Mouse (Mus musculus) C2C12 (cell line): Measurements from ENCODE around the gene Tnp2. TPM values are rescaled to one million over a fixed set of nuclear protein-coding genes. Genes with fewer than 3 reads are reported as not detected.

Experiments
- H3K27me3 ChIP-seq: one replicate; pipeline ENCODE4 v1.6.1; 2011; ENCODE audit not compliant: control insufficient read depth, insufficient read depth, insufficient read length
- H3K36me3 ChIP-seq: one replicate; pipeline ENCODE4 v1.6.1; 2011; ENCODE audit not compliant: control insufficient read depth, insufficient read depth
- H3K4me3 ChIP-seq: one replicate; pipeline ENCODE4 v1.5.1; 2011; ENCODE audit warnings: mild to moderate bottlenecking, control low read depth; ENCODE audit not compliant: poor library complexity, insufficient read depth, severe bottlenecking
- H3K79me2 ChIP-seq: one replicate; pipeline ENCODE4 v1.6.1; 2011; ENCODE audit not compliant: control insufficient read depth, insufficient read depth
- H3K79me3 ChIP-seq: one replicate; pipeline ENCODE4 v1.6.1; 2011; ENCODE audit warnings: low read depth, control low read depth
- H3ac ChIP-seq: one replicate; pipeline ENCODE3; 2011; ENCODE audit warnings: low read depth; ENCODE audit not compliant: control insufficient read depth, insufficient read length
- CEBPB ChIP-seq: IDR thresholded peaks from one replicate; pipeline ENCODE4 v1.6.1; 2011; ENCODE audit warnings: low read depth, mild to moderate bottlenecking, control low read depth, moderate library complexity
- CTCF ChIP-seq: IDR thresholded peaks from one replicate; pipeline ENCODE4 v1.5.1; 2011; ENCODE audit not compliant: control insufficient read depth, insufficient read depth, insufficient read length
- FOSL1 ChIP-seq: IDR thresholded peaks from one replicate; pipeline ENCODE4 v1.8.0; 2011; ENCODE audit warnings: mild to moderate bottlenecking, low read length; ENCODE audit not compliant: poor library complexity, insufficient read depth, severe bottlenecking
- MAX ChIP-seq: IDR thresholded peaks from one replicate; pipeline ENCODE4 v1.6.1; 2011; ENCODE audit warnings: mild to moderate bottlenecking, control low read depth
- MYOD1 ChIP-seq: IDR thresholded peaks from one replicate; pipeline ENCODE4 v1.6.1; 2011; ENCODE audit warnings: low read depth; ENCODE audit not compliant: control insufficient read depth, insufficient read length
- MYOG ChIP-seq: IDR thresholded peaks from one replicate; pipeline ENCODE4 v1.6.1; 2011; ENCODE audit not compliant: control insufficient read depth, insufficient read length; ENCODE audit errors: extremely low read depth
- USF1 ChIP-seq: IDR thresholded peaks from one replicate; pipeline ENCODE4 v1.6.1; 2011; ENCODE audit warnings: low read depth, mild to moderate bottlenecking, control low read depth, moderate library complexity
- polyA plus RNA-seq: library from polyadenylated mRNA; unstranded; fragments of >200 nt; fragmentation: generic; extraction: Trizol; gene quantifications from one replicate; pipeline ENCODE4 v1.2.1, GENCODE M21; 2012; ENCODE audit warnings: missing spikeins

Tnp2 gene
- polyA plus RNA-seq, 1 experiment = not detected

GRCm38 (mm10) chr16:10749824-10750223, 38.6 kb downstream of the Tnp2 start:
- TF ChIP-seq MYOD1 (no peak), CEBPB (no peak), MYOG (no peak), CTCF (no peak)
- H3K27me3 ChIP-seq = no peaks in the 10 kb centered on the region
- no peaks in the 10 kb centered on the region for H3K79me3 ChIP-seq
- no peaks in the 10 kb centered on the region for H3K79me2 ChIP-seq
- H3K4me3 ChIP-seq = no peak overlapping the region
- H3ac ChIP-seq = no peak overlapping the region
- no peaks in the 10 kb centered on the region for H3K36me3 ChIP-seq

DNA sequence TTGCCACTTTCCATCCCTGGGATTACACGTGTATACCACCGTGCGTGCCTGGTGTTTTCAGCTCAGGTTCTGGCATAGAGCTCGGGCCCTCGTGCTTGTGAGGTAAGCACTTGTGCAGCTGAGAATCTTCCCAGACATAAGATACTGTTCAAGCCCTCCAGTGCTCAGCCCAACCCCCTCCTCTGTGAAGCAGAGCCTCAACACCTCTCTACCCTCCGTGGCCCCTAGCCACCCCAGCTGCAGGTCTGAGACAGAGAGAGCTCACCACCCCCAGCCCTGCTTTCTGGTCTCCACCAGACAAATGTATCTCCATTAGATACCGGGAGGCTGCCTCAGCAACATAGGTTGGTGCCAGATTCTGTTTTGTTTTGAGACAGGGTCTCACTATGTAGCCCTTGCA, 39.2 kb downstream of the Tnp2 start:
- H3ac ChIP-seq = no peak overlapping the region
- no peaks in the 10 kb centered on the region for H3K36me3 ChIP-seq
- H3K4me3 ChIP-seq = no peak overlapping the region
- H3K79me2 ChIP-seq = no peaks in the 10 kb centered on the region
- no peaks in the 10 kb centered on the region for H3K27me3 ChIP-seq
- H3K79me3 ChIP-seq = no peaks in the 10 kb centered on the region
- TF ChIP-seq USF1 = no peak
- no peak for TF ChIP-seq CTCF
- TF ChIP-seq MYOD1 = no peak
- TF ChIP-seq CEBPB = no peak
- no peak for TF ChIP-seq FOSL1
- TF ChIP-seq MYOG = no peak
- TF ChIP-seq MAX = no peak

- Histone ChIP-seq H3K36me3 (no peaks in the 10 kb centered on the region), H3ac (no peak overlapping the region), H3K4me3 (no peak overlapping the region), H3K79me3 (no peaks in the 10 kb centered on the region), H3K79me2 (no peaks in the 10 kb centered on the region), H3K27me3 (no peaks in the 10 kb centered on the region)
- no peak for TF ChIP-seq MAX
- no peak for TF ChIP-seq CTCF
- no peak for TF ChIP-seq MYOG
- TF ChIP-seq USF1 = no peak
- no peak for TF ChIP-seq MYOD1
- no peak for TF ChIP-seq FOSL1
- TF ChIP-seq CEBPB = no peak
These were observed 47.4 kb downstream of the Tnp2 start for GRCm38 (mm10) chr16:10741082-10741481.

GRCm38 (mm10) chr16:10739854-10740398, 48.5 kb downstream of the Tnp2 start:
- Histone ChIP-seq H3K36me3 (no peaks in the 10 kb centered on the region), H3K4me3 (no peak overlapping the region), H3K27me3 (no peaks in the 10 kb centered on the region)

GRCm38 (mm10) chr16:10738866-10739265, 49.6 kb downstream of the Tnp2 start:
- no peak for TF ChIP-seq MYOG
- TF ChIP-seq CEBPB = no peak
- TF ChIP-seq MYOD1 = no peak
- no peak for TF ChIP-seq USF1
- no peak for TF ChIP-seq CTCF
- no peak for TF ChIP-seq FOSL1
- TF ChIP-seq MAX = no peak

More at GRCm38 (mm10) chr16:10739854-10740398, 48.5 kb downstream of the Tnp2 start:
- no peak for TF ChIP-seq CEBPB
- TF ChIP-seq MAX = no peak
- TF ChIP-seq USF1 = no peak
- no peak for TF ChIP-seq MYOG
- TF ChIP-seq MYOD1 = no peak
- TF ChIP-seq CTCF = no peak
- TF ChIP-seq FOSL1 = no peak
- Histone ChIP-seq H3K79me3 (no peaks in the 10 kb centered on the region), H3ac (no peak overlapping the region), H3K79me2 (no peaks in the 10 kb centered on the region)

More at GRCm38 (mm10) chr16:10738866-10739265, 49.6 kb downstream of the Tnp2 start:
- Histone ChIP-seq H3K36me3 (no peaks in the 10 kb centered on the region), H3K4me3 (no peak overlapping the region), H3K79me2 (no peaks in the 10 kb centered on the region), H3ac (no peak overlapping the region), H3K27me3 (no peaks in the 10 kb centered on the region), H3K79me3 (no peaks in the 10 kb centered on the region)

Other genes starting within 250 kb of the Tnp2 start
- gene Dexi, start 245.6 kb downstream of the Tnp2 start, polyA plus RNA-seq = 17.1 TPM
- gene Clec16a, start 243.3 kb downstream of the Tnp2 start, polyA plus RNA-seq = 10.0 TPM
- 4.6 TPM for gene Socs1, start 3.1 kb downstream of the Tnp2 start, polyA plus RNA-seq
- gene Prm3, start 2.3 kb upstream of the Tnp2 start, polyA plus RNA-seq = not detected
- gene Prm2, start 7.5 kb upstream of the Tnp2 start, polyA plus RNA-seq = not detected
- not detected for gene Prm1, start 17.2 kb upstream of the Tnp2 start, polyA plus RNA-seq
- gene Gm11172, start 24.3 kb upstream of the Tnp2 start, polyA plus RNA-seq = not detected
- gene Rmi2, start 46.4 kb upstream of the Tnp2 start, polyA plus RNA-seq = 2.5 TPM